Mouse (Mus musculus) hindbrain, embryonic 16.5 days (tissue): ENCODE results near the gene Icam2. TPM values are rescaled to one million over a fixed set of nuclear protein-coding genes. Genes with fewer than 3 reads are reported as not detected.

ENCODE experiments used
- ATAC-seq: fragments of 200-750 bp; cut with Nextera tagmentation; 2 replicates; pipeline ENCODE4 v1.8.0; 2017; ENCODE audit warnings: moderate TSS enrichment, moderate library complexity
- H3K27ac ChIP-seq: fragments of 300-500 bp; sonication (generic); 2 replicates; pipeline ENCODE4 v1.5.1; 2014; ENCODE audit warnings: low read depth, mild to moderate bottlenecking, control low read depth, low read length, moderate library complexity
- H3K27me3 ChIP-seq: fragments of 300-500 bp; sonication (generic); replicated peaks from 2 replicates; pipeline ENCODE4 v1.6.1; 2014; ENCODE audit warnings: low read length; ENCODE audit not compliant: control insufficient read depth, insufficient read depth
- H3K36me3 ChIP-seq: fragments of 300-500 bp; sonication (generic); 2 replicates; pipeline ENCODE4 v1.6.1; 2014; ENCODE audit warnings: mild to moderate bottlenecking, low read length, moderate library complexity, mixed read lengths; ENCODE audit not compliant: control insufficient read depth, insufficient read depth
- H3K4me1 ChIP-seq: fragments of 300-500 bp; sonication (generic); 2 replicates; pipeline ENCODE4 v1.6.1; 2014; ENCODE audit warnings: low read depth, low read length; ENCODE audit not compliant: control insufficient read depth, insufficient read depth
- H3K4me2 ChIP-seq: fragments of 300-500 bp; sonication (generic); 2 replicates; pipeline ENCODE4 v1.6.1; 2014; ENCODE audit warnings: mild to moderate bottlenecking, low read length, control low read depth, moderate library complexity
- H3K4me3 ChIP-seq: fragments of 300-500 bp; sonication (generic); 2 replicates; pipeline ENCODE4 v1.5.1; 2014; ENCODE audit warnings: mild to moderate bottlenecking, low read length, control low read depth, moderate library complexity
- H3K9ac ChIP-seq: fragments of 300-500 bp; sonication (generic); 2 replicates; pipeline ENCODE4 v1.6.1; 2014; ENCODE audit warnings: low read depth, mild to moderate bottlenecking, control low read depth, low read length, moderate library complexity
- H3K9me3 ChIP-seq: fragments of 300-500 bp; sonication (generic); 2 replicates; pipeline ENCODE4 v1.6.1; 2014; ENCODE audit warnings: mild to moderate bottlenecking, low read length, moderate library complexity; ENCODE audit not compliant: control insufficient read depth
- WGBS: fragments of 180-500 bp; shearing (Covaris S2); extraction: QIAGEN DNeasy Blood & Tissue Kit; methylation state at CpG from one replicate; pipeline ENCODE4 v1.1.7; 2014; 5-methylcytosine and 5-hydroxymethylcytosine counted together
- polyA plus RNA-seq: library from polyadenylated mRNA; unstranded; fragments of >200 nt; fragmentation: Nextera tagmentation; extraction: Ambion mirVana; gene quantifications from 2 replicates; pipeline ENCODE4 v1.2.1, GENCODE M21; 2015

The Icam2 gene
- polyA plus RNA-seq, result 15.1 and 17.6 TPM in 2 replicates

DNA sequence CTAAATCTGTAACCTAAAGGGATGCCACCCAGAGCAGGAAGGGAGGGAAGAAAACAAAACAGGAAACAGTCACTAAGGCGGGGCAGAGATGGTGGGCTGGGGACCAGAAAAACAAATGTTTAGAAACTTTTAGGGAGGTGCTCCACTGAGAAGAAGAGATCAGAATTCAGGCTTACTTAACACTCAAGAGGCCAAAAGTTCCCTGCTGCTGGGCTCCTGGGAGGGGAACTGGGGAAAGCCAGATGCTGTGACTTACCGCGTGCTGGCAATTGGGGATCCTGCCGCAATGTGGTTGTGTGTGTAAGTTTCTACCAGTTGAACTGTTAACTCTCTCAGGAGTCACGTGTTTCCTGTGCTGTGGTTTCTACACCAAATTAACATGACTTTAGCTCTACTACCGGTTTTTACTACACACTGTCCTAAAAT lies at the start of gene Icam2:
Gene Icam2 (minus strand): TSS at position 285 of the 426 bp plus-strand sequence.
- H3K4me3 ChIP-seq, result no peak within 1 kb of the TSS
- no peak within 1 kb of the TSS for H3K9ac ChIP-seq
- H3K36me3 ChIP-seq, result no peaks in the 10 kb centered on the region
- no peak within 1 kb of the TSS for H3K4me2 ChIP-seq
- H3K27me3 ChIP-seq, result no peaks in the 10 kb centered on the region
- 93% methylated on average over 6 of the region's 6 CpGs for WGBS
- H3K4me1 ChIP-seq, result no peaks in the 10 kb centered on the region
- H3K9me3 ChIP-seq, result no peaks in the 10 kb centered on the region
- no peak within 1 kb of the TSS for H3K27ac ChIP-seq
- no peak for ATAC-seq

DNA sequence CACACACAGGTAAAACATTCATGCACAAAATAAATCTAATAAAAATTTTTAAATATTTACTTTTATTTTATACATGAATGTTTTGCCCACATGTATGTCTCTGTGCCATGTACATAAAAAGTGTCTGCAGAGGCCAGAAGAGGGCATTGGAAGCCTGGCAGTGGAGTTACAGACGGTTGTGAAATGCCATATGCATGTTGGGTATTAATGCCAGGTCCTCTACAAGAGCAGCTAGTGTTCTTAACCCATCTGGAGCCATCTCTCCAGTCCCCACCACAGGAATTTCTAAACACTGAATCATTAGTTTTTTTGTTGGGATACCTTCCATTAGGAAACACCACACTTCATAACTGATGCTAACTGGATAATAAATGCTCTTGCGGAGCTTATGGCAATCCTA lies 49.7 kb upstream of the Icam2 start:
- Histone ChIP-seq H3K4me2 (no peak overlapping the region), H3K9ac (no peak overlapping the region), H3K4me3 (no peak overlapping the region), H3K27ac (no peak overlapping the region), H3K36me3 (no peaks in the 10 kb centered on the region), H3K9me3 (no peaks in the 10 kb centered on the region), H3K27me3 (no peaks in the 10 kb centered on the region), H3K4me1 (no peaks in the 10 kb centered on the region)
- WGBS, result 88% methylated on average over 2 of the region's 2 CpGs
- ATAC-seq, result no peak

DNA sequence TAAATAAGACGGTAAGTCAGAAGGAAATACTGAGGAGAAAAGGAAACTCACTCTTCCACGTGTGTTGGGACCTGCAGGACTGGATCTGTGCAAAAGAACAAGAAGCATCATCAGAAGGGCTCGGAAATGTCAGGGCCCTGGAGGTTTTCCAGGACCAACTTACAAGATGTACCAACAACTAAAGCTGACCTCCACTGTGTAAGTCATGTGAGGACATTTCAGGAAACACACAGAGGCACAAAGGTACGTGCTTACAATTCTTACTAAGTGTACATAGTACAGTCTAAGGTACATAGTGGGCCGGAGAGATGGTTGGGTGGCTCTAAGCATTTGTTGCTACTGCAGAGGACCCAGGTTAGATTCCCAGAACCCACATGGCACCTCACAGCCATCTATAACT lies 49.2 kb upstream of the Icam2 start:
- H3K4me3 ChIP-seq, result no peak overlapping the region
- WGBS, result 89% methylated on average over 5 of the region's 5 CpGs
- H3K9ac ChIP-seq, result no peak overlapping the region
- ATAC-seq, result no peak
- no peak overlapping the region for H3K27ac ChIP-seq
- no peaks in the 10 kb centered on the region for H3K4me1 ChIP-seq
- H3K4me2 ChIP-seq, result no peak overlapping the region
- H3K9me3 ChIP-seq, result no peaks in the 10 kb centered on the region
- H3K36me3 ChIP-seq, result no peaks in the 10 kb centered on the region
- H3K27me3 ChIP-seq, result no peaks in the 10 kb centered on the region

DNA sequence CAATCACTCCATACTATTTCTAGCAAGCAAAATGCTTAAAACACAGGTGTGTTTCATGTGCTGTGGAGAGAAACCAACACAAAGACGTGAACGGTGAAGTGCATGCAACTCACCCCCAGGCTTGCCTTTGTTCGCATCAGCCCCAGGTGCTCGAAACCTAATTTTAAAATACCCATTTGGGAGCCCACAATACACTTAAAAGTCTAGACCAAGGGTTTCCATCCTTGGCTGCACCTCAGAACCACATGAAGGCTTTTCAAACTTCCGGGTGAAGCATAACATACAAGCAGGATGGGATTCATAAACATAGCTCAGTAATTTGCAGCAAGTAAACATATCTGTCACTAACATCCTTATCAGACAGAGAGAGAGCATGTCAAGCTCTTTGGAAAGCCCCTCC lies 42.5 kb upstream of the Icam2 start:
- Histone ChIP-seq H3K9me3 (no peaks in the 10 kb centered on the region), H3K4me3 (no peak overlapping the region), H3K36me3 (no peaks in the 10 kb centered on the region), H3K4me2 (no peak overlapping the region), H3K4me1 (no peaks in the 10 kb centered on the region), H3K9ac (no peak overlapping the region), H3K27me3 (no peaks in the 10 kb centered on the region), H3K27ac (no peak overlapping the region)
- 93% methylated on average over 5 of the region's 5 CpGs for WGBS
- no peak for ATAC-seq

DNA sequence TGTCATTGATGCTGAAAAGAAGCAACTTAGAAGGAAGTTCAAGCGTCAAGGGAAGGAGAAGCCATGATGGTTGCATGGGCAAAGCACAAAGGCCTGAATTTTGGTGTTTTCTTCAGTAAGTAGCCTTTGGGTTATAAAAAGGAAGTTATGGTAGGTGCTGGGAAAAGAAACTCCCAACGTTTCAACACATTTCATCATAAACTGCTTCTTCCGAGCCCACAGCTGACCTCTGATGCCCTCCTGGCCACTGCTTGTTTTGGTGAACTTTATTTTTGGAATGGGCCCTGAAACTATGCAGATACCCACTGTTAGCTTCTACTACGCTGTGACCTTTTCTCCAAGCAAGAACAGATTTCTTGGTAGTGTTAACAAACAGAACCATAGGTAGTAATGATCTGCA lies 41.8 kb upstream of the Icam2 start:
- ATAC-seq, result no peak
- Histone ChIP-seq H3K36me3 (no peaks in the 10 kb centered on the region), H3K4me2 (no peak overlapping the region), H3K4me1 (no peaks in the 10 kb centered on the region), H3K27me3 (no peaks in the 10 kb centered on the region), H3K4me3 (no peak overlapping the region), H3K9ac (no peak overlapping the region), H3K27ac (no peak overlapping the region), H3K9me3 (no peaks in the 10 kb centered on the region)
- 85% methylated on average over 4 of the region's 4 CpGs for WGBS

DNA sequence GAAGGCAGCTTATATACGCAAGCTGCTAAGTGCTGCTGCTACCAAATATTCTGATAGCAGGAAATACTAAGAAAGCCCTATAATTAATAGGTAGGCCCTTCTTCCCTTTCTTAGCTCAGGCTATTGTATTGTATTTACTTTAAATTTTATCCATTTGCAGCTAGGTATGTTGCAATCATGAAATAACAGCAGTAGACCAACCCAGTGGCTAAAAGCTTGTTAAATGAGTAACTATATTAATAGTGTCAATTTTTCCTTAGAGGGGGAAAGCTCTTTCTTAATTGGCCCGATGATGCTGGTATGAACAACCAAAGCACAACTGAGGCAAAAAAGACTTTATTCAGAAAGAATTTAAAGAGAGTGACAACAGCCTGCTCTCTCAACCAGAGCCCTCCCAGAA lies 40.7 kb upstream of the Icam2 start:
- Histone ChIP-seq H3K4me3 (no peak overlapping the region), H3K27ac (no peak overlapping the region), H3K9me3 (no peaks in the 10 kb centered on the region), H3K36me3 (no peaks in the 10 kb centered on the region), H3K9ac (no peak overlapping the region), H3K4me1 (no peaks in the 10 kb centered on the region), H3K4me2 (no peak overlapping the region), H3K27me3 (no peaks in the 10 kb centered on the region)
- no peak for ATAC-seq
- WGBS, result 95% methylated on average over 2 of the region's 2 CpGs

DNA sequence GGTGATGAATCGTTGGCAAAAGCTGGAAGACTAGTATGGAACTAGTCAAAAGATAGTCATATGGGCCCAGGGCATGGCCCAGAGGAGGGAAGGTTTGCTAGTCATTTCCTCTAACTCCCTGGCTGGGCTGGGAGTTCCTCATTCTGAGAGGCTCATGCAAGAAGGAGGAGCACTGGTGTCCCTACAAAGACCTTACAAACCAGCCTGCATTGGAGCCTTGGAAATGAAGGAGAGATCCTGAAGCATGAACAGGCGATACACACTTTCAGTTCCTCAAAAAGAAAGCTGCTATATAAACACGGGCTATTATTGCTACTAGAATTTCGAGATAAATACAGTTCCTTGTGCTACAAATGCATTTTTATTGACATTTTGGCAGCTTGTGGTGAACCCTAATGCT lies 40.2 kb upstream of the Icam2 start:
- Histone ChIP-seq H3K4me3 (no peak overlapping the region), H3K4me1 (no peaks in the 10 kb centered on the region), H3K9me3 (no peaks in the 10 kb centered on the region), H3K27ac (no peak overlapping the region), H3K27me3 (no peaks in the 10 kb centered on the region), H3K9ac (no peak overlapping the region), H3K4me2 (no peak overlapping the region), H3K36me3 (no peaks in the 10 kb centered on the region)
- WGBS, result 91% methylated on average over 4 of the region's 4 CpGs
- ATAC-seq, result no peak

DNA sequence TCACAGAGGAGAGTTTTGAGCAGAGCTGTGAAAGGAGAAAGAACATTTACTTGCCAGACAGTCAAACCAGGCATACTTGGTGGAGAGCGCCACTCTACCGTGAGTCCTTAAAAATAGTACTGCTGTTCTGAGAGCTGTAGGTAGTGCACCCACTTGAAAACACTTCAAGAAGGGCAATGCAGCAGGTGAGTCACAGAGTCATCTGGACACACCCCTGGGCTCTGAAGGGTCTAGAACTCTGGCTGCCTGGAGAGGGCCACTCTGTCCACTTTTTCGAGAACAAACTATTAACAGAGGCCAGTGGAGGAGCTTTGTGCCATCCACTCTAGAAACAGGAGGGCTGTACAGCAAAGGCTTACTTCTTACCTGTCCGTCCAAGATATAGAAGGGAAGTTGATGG lies 38.6 kb upstream of the Icam2 start:
- Histone ChIP-seq H3K4me3 (no peak overlapping the region), H3K4me1 (no peaks in the 10 kb centered on the region), H3K27me3 (no peaks in the 10 kb centered on the region), H3K27ac (no peak overlapping the region), H3K36me3 (no peaks in the 10 kb centered on the region), H3K9ac (no peak overlapping the region), H3K4me2 (no peak overlapping the region), H3K9me3 (no peaks in the 10 kb centered on the region)
- no peak for ATAC-seq
- 95% methylated on average over 4 of the region's 4 CpGs for WGBS

DNA sequence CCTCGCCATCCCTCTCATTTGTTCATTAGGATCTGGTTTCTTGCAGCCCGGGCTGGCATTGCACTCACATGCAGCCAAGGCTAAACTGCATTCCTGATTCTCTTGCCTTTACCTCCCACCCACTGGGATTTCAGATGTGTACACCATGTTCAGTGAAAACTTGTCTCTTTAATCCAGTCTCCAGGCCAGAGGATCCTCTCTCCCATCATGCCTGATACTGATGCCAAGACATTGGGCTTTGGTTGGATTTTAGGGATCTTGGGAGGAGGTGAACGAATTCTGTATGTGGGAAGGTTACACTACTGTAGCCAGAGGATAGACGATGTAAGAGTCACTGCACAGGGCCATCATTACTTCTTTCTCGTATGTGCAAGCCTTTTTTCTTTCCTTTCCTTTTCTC lies 37.3 kb upstream of the Icam2 start:
- H3K9me3 ChIP-seq, result no peaks in the 10 kb centered on the region
- no peaks in the 10 kb centered on the region for H3K27me3 ChIP-seq
- H3K9ac ChIP-seq, result no peak overlapping the region
- H3K4me2 ChIP-seq, result no peak overlapping the region
- WGBS, result 92% methylated on average over 5 of the region's 5 CpGs
- no peak overlapping the region for H3K27ac ChIP-seq
- no peaks in the 10 kb centered on the region for H3K4me1 ChIP-seq
- ATAC-seq, result no peak
- H3K4me3 ChIP-seq, result no peak overlapping the region
- H3K36me3 ChIP-seq, result no peaks in the 10 kb centered on the region
